Mouse (Mus musculus): ENCODE data around the gene Kif26a.

Gene Kif26a

GRCm38 (mm10) chr12:112164840-112165219 lies 18.8 kb downstream of the Kif26a start:
- no peak for DNase-seq (ENCODE audit: low spot score)

GRCm38 (mm10) chr12:112169240-112169639 lies 23.2 kb downstream of the Kif26a start:
- peak; percentile 42 for DNase-seq (ENCODE audit: low spot score)

GRCm38 (mm10) chr12:112170671-112171574 lies 24.9 kb downstream of the Kif26a start:
- DNase-seq (ENCODE audit: low spot score): no peak

DNA sequence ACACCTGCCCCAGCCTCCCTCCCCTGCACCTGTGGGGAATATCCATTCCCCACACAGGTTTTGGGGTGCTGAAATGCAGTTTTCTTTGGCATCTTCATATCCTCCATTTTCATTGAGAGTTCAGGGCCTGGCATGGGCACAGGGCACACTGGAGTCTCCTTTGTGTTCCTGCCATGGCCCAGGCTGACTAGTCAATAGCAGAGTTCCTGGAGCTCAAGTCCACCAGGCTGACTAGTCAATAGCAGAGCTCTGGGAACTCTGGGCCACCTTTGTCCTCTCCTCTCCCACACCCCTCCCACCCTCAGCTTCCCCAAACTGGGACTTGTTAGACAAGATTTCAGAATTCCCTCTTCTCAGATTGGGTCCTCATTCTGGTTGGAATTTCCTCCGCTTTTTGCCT lies 25.6 kb downstream of the Kif26a start:
- DNase-seq (ENCODE audit: low spot score): no peak

DNA sequence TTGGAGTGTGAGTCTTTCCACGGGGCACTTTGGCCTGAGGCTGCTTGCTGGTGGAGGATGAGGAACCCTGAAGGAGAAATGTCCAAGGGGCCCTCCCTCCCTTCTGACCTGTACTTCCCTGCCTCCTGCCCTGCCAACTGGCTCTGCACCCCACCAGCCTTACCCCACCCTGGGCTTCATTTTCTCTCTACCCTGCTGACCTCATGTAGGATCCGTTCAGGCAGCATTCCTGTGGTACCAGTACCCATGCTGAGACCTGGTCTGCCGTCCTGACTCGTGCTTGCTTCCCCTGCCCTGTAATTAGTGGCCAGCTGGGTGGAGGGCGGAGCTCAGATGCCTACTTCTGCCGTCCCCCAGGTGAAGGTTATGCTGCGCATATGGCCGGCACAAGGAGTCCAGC lies 26.2 kb downstream of the Kif26a start:
- no peak for DNase-seq (ENCODE audit: low spot score)

DNA sequence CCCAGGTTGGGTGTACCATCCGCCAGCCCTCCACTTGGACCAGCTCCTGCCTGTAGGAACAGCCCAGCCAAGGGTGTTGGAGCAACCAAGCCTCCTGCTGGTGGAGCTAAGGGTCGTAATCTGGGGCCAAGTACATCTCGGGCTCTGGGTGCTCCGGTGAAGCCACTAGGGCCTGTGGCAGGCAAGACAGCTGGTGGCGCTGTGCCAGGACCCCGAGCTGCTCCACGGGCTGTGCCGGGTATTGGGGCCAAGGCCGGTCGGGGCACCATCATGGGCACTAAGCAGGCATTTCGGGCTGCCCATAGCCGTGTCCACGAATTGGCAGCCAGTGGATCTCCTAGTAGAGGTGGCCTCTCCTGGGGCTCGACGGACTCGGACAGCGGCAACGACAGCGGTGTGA lies 31.7 kb downstream of the Kif26a start:
- no peak for DNase-seq (ENCODE audit: low spot score)

DNA sequence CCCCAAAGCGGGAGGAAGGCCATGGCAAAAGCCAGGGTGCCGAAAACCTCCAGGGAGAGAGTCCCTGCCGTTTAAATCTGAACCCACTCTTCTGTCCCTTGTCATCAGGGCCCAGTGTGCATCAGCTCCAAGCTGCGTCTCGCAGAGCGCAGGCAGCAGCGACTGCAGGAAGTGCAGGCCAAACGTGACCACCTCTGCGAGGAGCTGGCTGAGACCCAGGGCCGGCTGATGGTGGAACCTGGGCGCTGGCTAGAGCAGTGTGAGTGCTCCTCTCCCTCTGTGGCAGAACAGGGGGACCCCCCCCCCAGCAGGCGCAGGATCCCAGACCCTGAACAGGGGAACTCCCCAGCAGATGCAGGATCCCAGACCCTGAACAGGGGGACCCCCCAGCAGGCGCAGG lies 33.7 kb downstream of the Kif26a start:
- DNase-seq (ENCODE audit: low spot score): no peak

DNA sequence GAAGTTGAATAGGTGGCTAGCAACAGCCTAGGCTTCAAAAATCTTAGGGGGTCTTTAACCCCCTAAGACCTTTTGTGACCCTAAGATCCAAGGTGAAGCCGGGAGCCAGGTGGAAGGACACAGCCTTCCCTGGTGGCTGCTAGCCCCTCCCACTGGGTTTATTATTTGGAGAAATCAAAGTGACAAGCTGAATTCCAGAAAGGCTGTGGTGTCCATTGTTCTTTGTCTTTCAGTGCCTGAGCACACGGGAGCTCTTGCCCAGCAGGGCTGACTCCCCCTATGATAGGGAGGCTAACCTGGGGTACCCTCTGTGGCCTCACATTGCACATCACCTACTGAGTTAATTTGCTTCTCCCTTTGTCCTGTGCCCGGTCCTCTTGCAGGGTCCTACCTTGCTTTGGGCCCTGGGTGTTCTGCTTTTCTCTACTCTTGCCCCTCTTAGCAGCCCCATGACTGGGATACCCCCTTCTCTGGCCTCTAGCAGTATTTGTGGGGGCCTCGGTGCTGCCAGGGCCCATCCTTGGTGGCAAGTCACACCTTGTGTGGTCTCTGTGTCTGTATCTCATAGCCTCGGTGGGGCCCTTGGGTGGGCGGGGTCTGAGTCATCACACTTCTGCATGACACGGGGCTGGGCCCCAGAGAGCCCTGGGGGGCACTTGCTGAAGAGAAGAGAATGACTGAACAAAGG lies 36.1 kb downstream of the Kif26a start:
- no peak for DNase-seq (ENCODE audit: low spot score)

DNA sequence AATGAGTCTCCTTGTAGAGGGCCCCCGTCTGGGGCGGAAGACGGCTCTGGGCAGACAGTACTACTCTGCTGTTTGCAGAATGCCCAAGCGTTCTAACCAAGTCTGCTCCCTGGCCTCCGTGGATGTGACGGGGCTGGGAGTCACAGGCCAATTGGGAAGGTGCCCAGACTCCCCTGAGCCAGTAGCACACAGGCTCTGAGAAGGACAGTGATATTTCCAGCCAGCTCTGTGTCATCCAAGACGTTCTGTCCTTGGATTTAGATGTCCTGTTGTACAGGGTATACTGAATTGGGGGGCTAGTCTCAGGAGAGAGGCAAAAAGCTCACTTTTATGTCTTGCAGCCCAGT lies 36.6 kb downstream of the Kif26a start:
- no peak for DNase-seq (ENCODE audit: low spot score)

GRCm38 (mm10) chr12:112183675-112184074 lies 37.7 kb downstream of the Kif26a start:
- peak; percentile 86 for DNase-seq (ENCODE audit: low spot score)

GRCm38 (mm10) chr12:112184390-112184789 lies 38.4 kb downstream of the Kif26a start:
- DNase-seq (ENCODE audit: low spot score): peak; percentile 39

- no peak for DNase-seq (ENCODE audit: low spot score)
These were observed 40.9 kb downstream of the Kif26a start for GRCm38 (mm10) chr12:112186899-112187298.

GRCm38 (mm10) chr12:112191753-112192152 lies 45.7 kb downstream of the Kif26a start:
- DNase-seq (ENCODE audit: low spot score): no peak

DNA sequence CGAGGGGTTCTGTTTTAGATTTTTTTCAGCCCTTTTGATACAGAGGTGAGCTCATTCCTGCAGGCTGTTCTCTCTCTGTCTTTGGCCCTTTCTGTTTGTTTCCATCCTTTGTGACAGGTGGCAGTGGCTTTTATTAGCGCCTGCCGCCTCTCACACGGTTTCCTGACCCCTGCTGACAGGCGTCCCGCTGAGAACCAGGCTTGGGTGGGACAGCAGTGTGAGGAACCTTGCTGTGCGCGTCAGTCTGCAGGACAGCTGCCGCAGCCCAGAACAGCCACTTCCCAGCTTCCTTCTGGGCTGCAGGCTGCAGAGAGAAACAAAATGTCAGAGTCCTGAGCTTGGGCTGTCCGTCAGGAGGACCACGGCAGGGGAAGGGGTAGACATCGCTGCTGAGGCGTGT lies 49.0 kb downstream of the Kif26a start:
- no peak for DNase-seq (ENCODE audit: low spot score)

GRCm38 (mm10) chr12:112196562-112196961 lies 50.6 kb downstream of the Kif26a start:
- DNase-seq (ENCODE audit: low spot score): no peak

DNA sequence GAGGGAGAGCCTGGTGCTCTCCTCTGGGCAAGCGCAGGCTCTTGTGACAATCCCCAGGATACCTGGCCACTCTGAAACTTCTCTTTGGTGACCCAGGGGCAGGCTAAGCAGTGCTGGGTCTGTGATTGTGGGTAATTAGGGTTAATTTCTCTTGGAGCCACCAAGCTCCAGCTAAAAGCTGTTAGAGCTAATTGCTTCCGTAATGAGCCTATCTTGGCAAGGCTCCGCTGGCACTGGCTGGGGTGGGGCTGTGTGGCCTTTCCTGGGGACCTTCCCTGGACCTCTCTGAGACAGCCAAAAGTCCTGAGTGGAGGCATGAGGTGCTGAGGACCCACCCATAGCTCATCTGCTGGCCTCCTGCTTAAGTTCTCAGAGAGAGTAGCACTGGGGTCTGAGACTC lies 53.4 kb downstream of the Kif26a start:
- no peak for DNase-seq (ENCODE audit: low spot score)

DNA sequence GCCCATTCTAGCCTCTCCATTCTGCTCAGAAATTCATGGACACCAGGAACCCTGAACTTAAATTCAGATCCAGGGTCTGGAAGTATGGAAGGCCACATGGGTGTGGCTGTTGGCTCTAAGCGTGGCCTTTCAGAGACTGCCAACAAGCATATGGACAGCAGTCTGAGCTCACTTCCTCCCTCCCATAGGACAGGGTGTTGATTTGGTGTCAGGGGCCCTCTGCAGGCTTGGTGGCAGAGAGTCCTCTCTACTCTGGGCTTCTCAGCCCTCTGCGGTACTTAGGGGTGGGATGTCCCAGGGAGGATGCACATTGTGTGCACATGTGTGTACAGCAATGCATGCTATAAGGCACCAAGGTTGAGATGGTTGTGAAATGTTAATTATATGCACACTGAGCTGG lies 54.0 kb downstream of the Kif26a start:
- no peak for DNase-seq (ENCODE audit: low spot score)

GRCm38 (mm10) chr12:112207163-112207562 lies 61.2 kb downstream of the Kif26a start:
- DNase-seq (ENCODE audit: low spot score): no peak

- DNase-seq (ENCODE audit: low spot score): no peak
These were observed 61.7 kb downstream of the Kif26a start for GRCm38 (mm10) chr12:112207734-112208133.

GRCm38 (mm10) chr12:112210622-112211021 lies 64.6 kb downstream of the Kif26a start:
- no peak for DNase-seq (ENCODE audit: low spot score)

DNA sequence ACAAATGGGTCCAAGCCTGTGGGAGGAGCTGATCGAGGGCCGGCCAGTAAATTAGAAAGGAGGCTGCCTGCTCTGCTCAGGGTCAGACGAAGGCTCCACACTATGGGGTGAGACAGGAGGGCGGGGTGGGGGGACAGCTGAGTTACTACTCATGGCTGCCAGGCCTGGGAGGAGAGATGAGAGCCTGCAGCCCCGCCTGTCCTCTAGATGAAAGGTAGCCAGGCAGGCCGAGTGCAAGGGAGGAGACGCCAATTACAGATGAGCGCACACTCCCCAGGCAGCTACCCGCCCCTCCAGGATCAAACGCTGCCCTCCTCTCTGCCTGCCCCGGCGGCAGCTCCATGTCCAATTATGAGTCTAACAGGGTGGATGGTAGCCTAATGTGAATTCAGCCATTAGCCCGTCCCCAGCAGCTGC lies 68.4 kb downstream of the Kif26a start:
- DNase-seq (ENCODE audit: low spot score): no peak

DNA sequence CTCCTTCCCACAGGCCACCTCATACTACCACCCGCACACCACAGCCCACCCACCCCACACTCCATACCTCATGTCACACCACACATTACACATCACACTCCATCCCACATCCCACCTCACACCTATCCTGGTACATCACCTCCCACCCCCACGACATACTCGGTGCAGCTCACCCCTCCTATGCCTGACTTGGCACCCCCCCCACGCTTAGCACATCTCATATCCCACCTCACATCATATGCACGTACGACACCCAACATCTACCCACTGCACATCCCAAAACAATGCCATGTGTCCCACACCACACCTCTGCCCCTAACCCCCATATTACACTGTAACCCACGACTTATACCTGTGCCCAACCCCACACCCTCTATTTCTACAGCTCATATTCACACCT lies 69.5 kb downstream of the Kif26a start:
- no peak for DNase-seq (ENCODE audit: low spot score)

GRCm38 (mm10) chr12:112217021-112217420 lies 71.0 kb downstream of the Kif26a start:
- DNase-seq (ENCODE audit: low spot score): no peak

DNA sequence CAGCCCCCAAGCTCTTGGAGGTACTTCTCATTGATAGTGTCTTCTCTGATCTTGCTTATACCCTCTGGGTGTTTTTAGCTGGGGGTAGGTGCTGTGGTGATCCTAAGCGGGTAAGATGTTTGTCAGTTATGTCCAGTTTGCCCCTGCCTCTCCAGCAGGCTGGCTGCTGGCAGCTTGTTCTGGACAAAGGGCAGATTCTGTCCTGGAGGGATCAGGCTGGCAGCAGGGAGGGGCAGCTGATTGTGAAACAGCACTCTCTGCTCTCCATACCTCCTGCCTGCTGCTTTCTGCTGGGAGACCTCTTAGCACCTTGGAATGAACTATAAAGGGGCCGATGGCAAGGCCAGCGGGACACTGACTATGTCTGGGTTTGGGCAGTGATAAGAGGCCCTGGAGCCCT lies 71.7 kb downstream of the Kif26a start:
- no peak for DNase-seq (ENCODE audit: low spot score)
